28 mouse cellular contexts compared by ENCODE assay signal in the genomic region with DNA sequence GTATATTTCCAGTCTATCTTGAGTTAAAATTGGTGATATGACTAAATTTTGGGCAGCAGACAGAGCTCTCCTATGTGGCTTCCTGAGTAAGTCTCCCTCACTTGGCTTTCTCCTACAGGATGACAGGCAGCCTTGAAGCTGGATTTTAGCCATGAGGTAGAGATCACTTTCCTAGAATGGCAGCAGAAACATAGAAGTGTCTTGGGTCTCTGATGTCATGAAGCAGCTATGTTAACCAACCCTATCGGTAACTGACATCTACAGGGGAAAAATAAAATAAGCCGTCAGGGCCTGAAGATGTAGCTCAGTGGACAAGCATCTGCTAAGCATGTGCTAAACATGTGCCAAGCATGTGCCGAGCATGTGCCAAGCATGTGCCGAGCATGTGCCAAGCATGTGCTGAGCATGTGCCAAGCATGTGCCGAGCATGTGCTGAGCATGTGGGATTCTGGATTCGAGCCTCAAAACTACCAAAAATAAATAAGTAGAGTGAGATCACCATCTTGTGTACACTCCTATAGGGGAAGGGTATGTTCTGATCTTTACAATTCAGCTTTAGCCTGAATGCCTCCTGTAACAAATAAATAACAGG. TPM values are rescaled to one million over a fixed set of nuclear protein-coding genes. Genes with fewer than 3 reads are reported as not detected.
"Had no signal": no experiment of that assay in that cellular context is flagged by ENCODE, and none has a peak within 500 bp of the region (broad histone marks: within the 10 kb centered on the region; RNA-seq: fewer than 3 reads in every experiment).

No protein-coding gene starts in this region.

- H3K9ac ChIP-seq: limb, embryonic 13.5 days; liver, embryonic 12.5 days; lung, embryonic 15.5 days had no signal

- H3K4me3 ChIP-seq: limb, embryonic 10.5 days; limb, embryonic 13.5 days; liver, embryonic 12.5 days; lung, embryonic 15.5 days had no signal

- H3K27ac ChIP-seq: kidney, postnatal 0 days; limb, embryonic 10.5 days; limb, embryonic 13.5 days; liver, embryonic 12.5 days; lung, embryonic 15.5 days; stomach, postnatal 0 days had no signal

- H3K27me3 ChIP-seq: lung, embryonic 15.5 days had no signal

- H3K36me3 ChIP-seq: limb, embryonic 10.5 days; limb, embryonic 13.5 days; lung, embryonic 15.5 days had no signal

- H3K4me2 ChIP-seq: limb, embryonic 13.5 days; liver, embryonic 12.5 days; lung, embryonic 15.5 days; midbrain, embryonic 11.5 days had no signal

- H3K9me3 ChIP-seq: limb, embryonic 10.5 days; limb, embryonic 13.5 days; liver, embryonic 12.5 days; lung, embryonic 15.5 days had no signal

- ATAC-seq: liver, embryonic 12.5 days had no signal

- DNase-seq: kidney, adult 2 months; kidney, postnatal 25 days; liver; lung, postnatal 14 days; lung, postnatal 4 days; midbrain, embryonic 14.5 days; thymus, adult 2 months; thymus, postnatal 14 days; thymus, postnatal 4 days had no signal

RNA-seq across cellular contexts. Expression of a gene that starts 57.8 kb away (rescaled TPM):
- total RNA-seq: layer of hippocampus, adult 8-10 months; layer of hippocampus, postnatal 10 days; left cerebral cortex, adult 18-20 months; left cerebral cortex, postnatal 25 days; megakaryocyte progenitor cell, adult 5-6 weeks; megakaryocyte-erythroid progenitor cell, adult 5-6 weeks; midbrain, postnatal 0 days had no signal
- polyA plus RNA-seq: kidney, adult 2 months; kidney, embryonic 14.5 days; kidney, postnatal 0 days; limb, embryonic 10.5 days; limb, embryonic 13.5 days; liver, embryonic 12.5 days; liver, embryonic 16.5 days; lung, embryonic 15.5 days; midbrain, embryonic 11.5 days; midbrain, embryonic 14.5 days; neural tube, embryonic 11.5 days; neural tube, embryonic 14.5 days; stomach, embryonic 14.5 days; stomach, postnatal 0 days; thymus, adult 2 months had no signal
